Mouse (Mus musculus) stomach, postnatal 0 days (tissue): ENCODE measurements around the gene Acat2. TPM values are rescaled to one million over a fixed set of nuclear protein-coding genes. Genes with fewer than 3 reads are reported as not detected.
A peak's percentile ranks its signal among the peaks of the same experiment; 100 is the strongest.
"Not testable (repeated sequence)": the region's sequence is repeated elsewhere in the genome, so short reads cannot be mapped to it uniquely, and the experiment has no call there.

Experiments
- ATAC-seq: fragments of 200-750 bp; cut with Nextera tagmentation; 2 replicates; pipeline ENCODE4 v1.8.0; 2017; ENCODE audit not compliant: low FRiP score, low TSS enrichment
- DNase-seq: peaks from one replicate; pipeline ENCODE4 v3.0.0-alpha.2; 2016; ENCODE audit warnings: low spot score
- H3K27ac ChIP-seq: fragments of 300-500 bp; sonication (generic); replicated peaks from 2 replicates; pipeline ENCODE4 v1.5.1; 2014; ENCODE audit warnings: mild to moderate bottlenecking, control low read depth
- H3K27me3 ChIP-seq: fragments of 300-500 bp; sonication (generic); 2 replicates; pipeline ENCODE4 v1.6.1; 2014; ENCODE audit warnings: low read length; ENCODE audit not compliant: control insufficient read depth, insufficient read depth
- H3K36me3 ChIP-seq: fragments of 300-500 bp; sonication (generic); 2 replicates; pipeline ENCODE4 v1.6.1; 2014; ENCODE audit warnings: low read length, mixed read lengths; ENCODE audit not compliant: control insufficient read depth, insufficient read depth
- H3K4me1 ChIP-seq: fragments of 300-500 bp; sonication (generic); replicated peaks from 2 replicates; pipeline ENCODE4 v1.6.1; 2014; ENCODE audit warnings: antibody characterized with exemption; ENCODE audit not compliant: control insufficient read depth, insufficient read depth
- H3K4me2 ChIP-seq: fragments of 300-500 bp; sonication (generic); replicated peaks from 2 replicates; pipeline ENCODE4 v1.6.1; 2014; ENCODE audit warnings: low read depth, mild to moderate bottlenecking, control low read depth, moderate library complexity
- H3K4me3 ChIP-seq: fragments of 300-500 bp; sonication (generic); 2 replicates; pipeline ENCODE4 v1.5.1; 2014; ENCODE audit warnings: low read depth, low read length, control low read depth
- H3K9ac ChIP-seq: fragments of 300-500 bp; sonication (generic); 2 replicates; pipeline ENCODE4 v1.6.1; 2014; ENCODE audit warnings: mild to moderate bottlenecking, low read length, control low read depth, mixed read lengths
- H3K9me3 ChIP-seq: fragments of 300-500 bp; sonication (generic); 2 replicates; pipeline ENCODE4 v1.6.1; 2016; ENCODE audit warnings: low read length; ENCODE audit not compliant: control insufficient read depth
- CTCF ChIP-seq: IDR thresholded peaks from 2 replicates; pipeline ENCODE4 v1.5.1; 2016; ENCODE audit warnings: antibody characterized with exemption, low read depth, mild to moderate bottlenecking, moderate library complexity
- EP300 ChIP-seq: optimal IDR thresholded peaks from 2 replicates; pipeline ENCODE3; 2016; ENCODE audit warnings: antibody characterized with exemption
- WGBS: fragments of 180-500 bp; shearing (Covaris S2); extraction: QIAGEN DNeasy Blood & Tissue Kit; methylation state at CpG from one replicate; pipeline ENCODE4 v1.1.7; 2014; 5-methylcytosine and 5-hydroxymethylcytosine counted together
- polyA plus RNA-seq: library from polyadenylated mRNA; unstranded; fragments of >200 nt; fragmentation: Nextera tagmentation; extraction: Ambion mirVana; gene quantifications from 2 replicates; pipeline ENCODE4 v1.2.1, GENCODE M21; 2015

Acat2 gene
- 76.0 and 81.8 TPM in 2 replicates for polyA plus RNA-seq

DNA sequence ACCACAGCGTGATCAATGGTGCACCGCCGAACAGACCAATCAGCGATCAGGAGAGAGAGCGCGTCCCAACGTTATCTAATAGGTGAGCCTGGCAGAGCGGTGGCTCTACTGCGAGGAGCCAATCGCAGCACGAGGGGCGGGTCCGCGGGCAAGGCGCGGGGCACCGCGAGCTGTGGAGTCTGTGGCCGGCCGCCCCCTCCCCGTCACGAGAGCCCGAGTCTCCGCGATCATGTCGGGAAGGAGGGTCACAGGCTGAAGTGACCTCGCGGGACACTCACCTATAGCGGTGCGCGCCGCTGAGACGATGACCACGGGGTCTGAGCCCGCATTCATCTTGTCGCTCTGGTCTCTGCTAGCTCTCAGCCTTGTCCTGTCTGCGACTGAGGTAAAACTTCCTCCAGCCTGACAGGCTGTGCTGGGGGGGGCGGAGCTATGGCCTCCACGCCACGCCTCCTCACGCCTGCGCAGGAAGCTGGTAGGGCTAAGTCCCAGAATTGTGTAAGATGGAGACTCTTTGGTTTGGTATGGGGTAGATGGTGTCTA, at the start of gene Acat2:
TSS of gene Acat2 (minus strand) at position 417 of the 543 bp plus-strand sequence.
- H3K27ac ChIP-seq: peak within 1 kb of the TSS; percentile 81
- ATAC-seq: peak; percentile 98
- H3K27me3 ChIP-seq: no peaks in the 10 kb centered on the region
- TF ChIP-seq CTCF (no peak), EP300 (no peak)
- no peaks in the 10 kb centered on the region for H3K36me3 ChIP-seq
- under 1% methylated on average over 40 of the region's 42 CpGs for WGBS
- H3K4me2 ChIP-seq: peak within 1 kb of the TSS; percentile 69
- peak; percentile 94 for DNase-seq
- H3K9ac ChIP-seq: peak within 1 kb of the TSS; percentile 64
- peak within 1 kb of the TSS; percentile 72 for H3K4me3 ChIP-seq
- H3K9me3 ChIP-seq: no peaks in the 10 kb centered on the region
- H3K4me1 ChIP-seq: no peaks in the 10 kb centered on the region

DNA sequence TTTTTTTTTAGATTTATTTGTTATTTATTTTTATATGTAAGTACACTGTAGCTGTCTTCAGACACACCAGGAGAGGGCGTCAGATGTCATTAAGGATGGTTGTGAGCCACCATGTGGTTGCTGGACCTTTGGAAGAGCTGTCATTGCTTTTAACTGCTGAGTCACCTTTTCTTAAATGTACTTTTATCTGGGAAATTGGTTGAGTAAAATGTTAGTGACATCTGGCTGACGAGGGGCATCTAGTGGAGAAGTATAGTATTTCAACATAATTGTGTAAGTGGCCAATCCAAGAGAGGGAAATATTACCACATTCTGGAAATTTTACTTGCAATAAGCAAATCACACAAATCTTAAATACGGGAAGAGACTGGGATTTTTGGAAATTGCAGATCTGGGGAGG, 49.3 kb upstream of the Acat2 start:
- H3K4me2 ChIP-seq: no peak overlapping the region
- H3K9me3 ChIP-seq: no peaks in the 10 kb centered on the region
- no peak overlapping the region for H3K9ac ChIP-seq
- no peak for ATAC-seq
- 19% methylated on average over 3 of the region's 3 CpGs for WGBS
- no peaks in the 10 kb centered on the region for H3K27me3 ChIP-seq
- no peaks in the 10 kb centered on the region; the same call in 1 of the 2 replicates for H3K4me1 ChIP-seq
- peaks cover 4% of the 10 kb centered on the region; the same call in 1 of the 2 replicates for H3K36me3 ChIP-seq
- DNase-seq: no peak
- TF ChIP-seq CTCF (peak; percentile 76), EP300 (no peak)
- no peak overlapping the region for H3K4me3 ChIP-seq
- H3K27ac ChIP-seq: no peak overlapping the region

DNA sequence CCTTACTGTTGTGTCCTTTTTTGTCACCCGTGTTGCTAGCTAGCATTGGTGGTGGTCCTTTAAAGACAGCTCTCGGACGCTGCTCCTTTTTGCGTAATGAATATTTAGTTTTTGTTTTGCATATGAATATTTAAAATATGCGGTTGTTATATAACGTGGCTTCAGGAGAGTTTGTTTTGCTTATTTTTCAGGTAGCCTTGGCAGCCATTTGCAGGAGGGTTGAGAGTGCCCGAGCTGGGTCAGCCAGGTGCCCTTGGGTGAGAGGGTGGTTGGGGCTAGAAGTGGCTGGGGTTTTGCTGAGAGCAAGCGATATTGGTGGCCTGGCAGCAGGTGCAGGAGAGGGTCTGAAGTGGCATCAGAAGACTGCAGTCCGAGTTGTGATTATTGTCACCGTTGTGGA, 48.0 kb upstream of the Acat2 start:
- ATAC-seq (no peak), DNase-seq (peak; percentile 31)
- Histone ChIP-seq H3K9ac (peak overlapping the region; percentile 77), H3K4me1 (no peaks in the 10 kb centered on the region; the same call in 1 of the 2 replicates), H3K27ac (peak overlapping the region; percentile 94), H3K27me3 (no peaks in the 10 kb centered on the region), H3K9me3 (no peaks in the 10 kb centered on the region), H3K36me3 (no peaks in the 10 kb centered on the region), H3K4me3 (peak overlapping the region; percentile 79), H3K4me2 (peak overlapping the region; percentile 72)
- WGBS: 5% methylated on average over 10 of the region's 10 CpGs
- no peak for TF ChIP-seq EP300
- TF ChIP-seq CTCF: no peak

DNA sequence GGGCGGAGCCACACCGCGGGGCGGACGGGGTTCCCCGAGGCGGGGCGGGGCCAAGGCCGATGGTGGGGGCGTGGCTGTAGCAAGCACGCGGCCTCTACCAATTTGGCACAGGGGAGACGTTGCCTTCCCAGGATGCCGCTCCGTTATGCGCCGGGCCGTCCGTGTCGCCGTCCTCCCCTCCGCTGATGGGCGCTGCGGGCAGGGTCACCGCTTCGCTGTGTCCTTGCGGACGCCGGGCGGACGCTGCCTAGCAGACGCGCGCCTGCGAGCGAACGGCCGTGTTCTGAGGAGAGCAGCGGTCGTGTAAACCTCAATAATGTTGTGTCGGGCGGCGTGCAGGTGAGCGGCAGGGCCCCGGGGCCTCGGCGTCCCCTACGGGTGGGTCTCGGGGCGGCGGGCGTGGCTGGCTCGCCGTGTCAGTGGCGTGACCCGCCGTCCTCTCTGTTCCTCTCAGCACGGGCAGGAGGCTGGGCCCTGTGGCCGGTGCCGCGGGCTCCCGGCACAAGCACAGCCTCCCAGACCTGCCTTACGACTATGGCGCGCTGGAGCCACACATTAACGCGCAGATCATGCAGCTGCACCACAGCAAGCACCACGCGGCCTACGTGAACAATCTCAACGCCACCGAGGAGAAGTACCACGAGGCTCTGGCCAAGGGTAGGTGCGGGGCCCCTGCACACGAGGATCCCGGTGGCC, 47.3 kb upstream of the Acat2 start:
- no peaks in the 10 kb centered on the region for H3K36me3 ChIP-seq
- H3K27ac ChIP-seq: peak overlapping the region; percentile 94
- no peaks in the 10 kb centered on the region for H3K9me3 ChIP-seq
- peak overlapping the region; percentile 72 for H3K4me2 ChIP-seq
- peak; percentile 99 for ATAC-seq
- TF ChIP-seq CTCF (peak; percentile 50), EP300 (no peak)
- H3K27me3 ChIP-seq: no peaks in the 10 kb centered on the region
- DNase-seq: peak; percentile 99
- H3K4me3 ChIP-seq: peak overlapping the region; percentile 79
- peak overlapping the region; percentile 77 for H3K9ac ChIP-seq
- WGBS: under 1% methylated on average over 72 of the region's 76 CpGs
- no peaks in the 10 kb centered on the region; the same call in 1 of the 2 replicates for H3K4me1 ChIP-seq

DNA sequence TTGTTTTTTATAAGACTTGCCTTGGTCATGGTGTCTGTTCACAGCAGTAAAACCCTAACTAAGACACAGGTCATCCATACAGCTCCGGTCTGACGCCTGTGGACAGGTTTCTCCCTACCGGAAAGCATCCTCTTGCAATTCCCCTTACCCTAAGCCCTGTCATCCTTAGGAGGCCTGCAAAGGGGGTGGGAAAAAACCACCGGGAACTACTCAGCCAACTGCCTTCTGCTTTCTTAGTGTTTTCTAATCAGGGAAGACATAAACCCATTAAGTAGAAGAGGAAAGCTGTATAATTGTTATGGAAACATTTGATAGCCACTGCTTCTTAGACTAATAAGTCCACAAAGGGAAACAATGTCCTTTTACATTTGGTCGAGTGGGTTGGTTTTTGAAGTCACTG, 46.4 kb upstream of the Acat2 start:
- H3K9ac ChIP-seq: no peak overlapping the region
- H3K27me3 ChIP-seq: no peaks in the 10 kb centered on the region
- ATAC-seq: no peak
- peak overlapping the region; percentile 94; the same call in 1 of the 2 replicates for H3K27ac ChIP-seq
- TF ChIP-seq CTCF: no peak
- TF ChIP-seq EP300: no peak
- H3K36me3 ChIP-seq: no peaks in the 10 kb centered on the region
- H3K4me1 ChIP-seq: no peaks in the 10 kb centered on the region; the same call in 1 of the 2 replicates
- no peaks in the 10 kb centered on the region for H3K9me3 ChIP-seq
- peak overlapping the region; percentile 79 for H3K4me3 ChIP-seq
- no peak for DNase-seq
- 55% methylated on average over 5 of the region's 5 CpGs for WGBS
- H3K4me2 ChIP-seq: peak overlapping the region; percentile 72

DNA sequence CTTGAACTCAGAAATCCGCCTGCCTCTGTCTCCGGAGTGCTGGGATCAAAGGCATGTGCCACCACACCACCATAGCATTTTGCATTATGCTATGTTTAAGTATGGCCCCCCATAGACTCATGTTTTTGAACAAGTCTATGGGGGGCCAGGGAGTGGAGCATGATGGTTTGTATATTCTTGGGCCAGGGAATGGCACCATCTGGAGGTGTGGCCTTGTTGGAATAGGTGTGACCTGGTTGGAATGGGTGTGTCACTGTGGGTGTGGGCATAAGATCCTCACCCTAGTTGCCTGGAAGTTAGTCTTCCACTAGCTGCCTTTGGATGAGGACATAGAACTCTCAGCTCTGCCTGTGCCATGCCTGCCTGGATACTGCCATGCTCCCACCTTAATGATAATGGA, 46.0 kb upstream of the Acat2 start, which contains the start of gene Sod2:
TSS of gene Sod2 (plus strand) at position 301 of the 400 bp plus-strand sequence.
- ATAC-seq, H3K4me1 ChIP-seq, DNase-seq, H3K27me3 ChIP-seq, H3K9me3 ChIP-seq, H3K36me3 ChIP-seq: not testable (repeated sequence)
- 98% methylated on average over 2 of the region's 2 CpGs for WGBS
- peak within 1 kb of the TSS; percentile 77 for H3K9ac ChIP-seq
- peak within 1 kb of the TSS; percentile 94 for H3K27ac ChIP-seq
- H3K4me3 ChIP-seq: peak within 1 kb of the TSS; percentile 79
- H3K4me2 ChIP-seq: peak within 1 kb of the TSS; percentile 72

DNA sequence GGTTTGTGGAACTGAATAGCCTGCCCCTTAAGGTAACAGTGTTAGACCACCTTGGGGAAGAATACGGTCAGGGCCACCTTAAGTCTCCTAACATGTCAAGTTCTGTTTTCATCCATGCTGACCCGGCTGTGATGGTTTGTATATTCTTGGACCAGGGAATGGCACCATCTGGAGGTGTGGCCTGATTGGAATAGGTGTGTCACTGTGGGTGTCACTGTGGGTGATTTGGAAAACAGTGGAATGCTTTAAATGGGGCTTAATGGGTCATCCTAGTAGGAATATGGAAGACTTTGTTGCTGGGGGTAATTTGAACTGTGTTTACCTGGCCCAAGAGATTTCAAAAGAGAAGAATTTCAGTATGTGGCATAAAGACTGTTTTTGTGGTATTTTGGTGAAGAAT, 43.9 kb upstream of the Acat2 start:
- WGBS: 67% methylated on average over 2 of the region's 2 CpGs
- not testable (repeated sequence) for ATAC-seq

More for the DNA sequence above, 43.9 kb upstream of the Acat2 start:
- not testable (repeated sequence) for H3K4me3 ChIP-seq, H3K9me3 ChIP-seq, H3K27ac ChIP-seq, H3K36me3 ChIP-seq, H3K27me3 ChIP-seq, DNase-seq, H3K4me1 ChIP-seq, H3K4me2 ChIP-seq, H3K9ac ChIP-seq
